Mouse (Mus musculus): ENCODE data around the gene Hs2st1. TPM values are rescaled to one million over a fixed set of nuclear protein-coding genes. Genes with fewer than 3 reads are reported as not detected.

The Hs2st1 gene
- polyA plus RNA-seq, 1 experiment from 2014 or later = 13.7 TPM

GRCm38 (mm10) chr3:144413821-144414220 is 156.2 kb downstream of the Hs2st1 start:
- Histone ChIP-seq H3K36me3 (ENCODE audit: control insufficient read depth, insufficient read depth, low read length) (no peaks in the 10 kb centered on the region), H3K27me3 (replicated peaks; ENCODE audit: control insufficient read depth, insufficient read depth, low read length) (no peaks in the 10 kb centered on the region), H3K9ac (ENCODE audit: low read length) (no peak overlapping the region), H3K9me3 (ENCODE audit: control insufficient read depth, low read length) (no peaks in the 10 kb centered on the region), H3K4me1 (replicated peaks; ENCODE audit: control insufficient read depth, insufficient read depth, low read length) (no peaks in the 10 kb centered on the region; the same call in 1 of the 2 replicates), H3K27ac (ENCODE audit: low read depth) (no peak overlapping the region), H3K4me2 (ENCODE audit: low read length) (no peak overlapping the region), H3K4me3 (ENCODE audit: low read depth, low read length) (no peak overlapping the region)
- WGBS = 76% methylated on average over 7 of the region's 7 CpGs
- ATAC-seq (replicated peaks; ENCODE audit: low FRiP score, low TSS enrichment, low read depth) = no peak
- DNase-seq (ENCODE audit: low spot score) = no peak

- H3K27ac ChIP-seq (ENCODE audit: low read depth) = no peak overlapping the region
- H3K9me3 ChIP-seq (ENCODE audit: control insufficient read depth, low read length) = no peaks in the 10 kb centered on the region
- H3K4me1 ChIP-seq (replicated peaks; ENCODE audit: control insufficient read depth, insufficient read depth, low read length) = no peaks in the 10 kb centered on the region; the same call in 1 of the 2 replicates
- H3K4me2 ChIP-seq (ENCODE audit: low read length) = 0 out of 2 replicates have a peak overlapping the region, but pooled peaks have one; percentile 1
- H3K9ac ChIP-seq (ENCODE audit: low read length) = no peak overlapping the region
- H3K36me3 ChIP-seq (ENCODE audit: control insufficient read depth, insufficient read depth, low read length) = no peaks in the 10 kb centered on the region
- H3K27me3 ChIP-seq (replicated peaks; ENCODE audit: control insufficient read depth, insufficient read depth, low read length) = no peaks in the 10 kb centered on the region
- H3K4me3 ChIP-seq (ENCODE audit: low read depth, low read length) = no peak overlapping the region
- ATAC-seq (replicated peaks; ENCODE audit: low FRiP score, low TSS enrichment, low read depth) = 0 out of 2 replicates have a peak, but pooled peaks have one; percentile 40
- no peak for DNase-seq (ENCODE audit: low spot score)
- 4% methylated on average over 10 of the region's 10 CpGs for WGBS
These were observed 157.3 kb downstream of the Hs2st1 start for GRCm38 (mm10) chr3:144412538-144413272.

GRCm38 (mm10) chr3:144411650-144412278 is 158.2 kb downstream of the Hs2st1 start:
- DNase-seq (ENCODE audit: low spot score) = no peak
- no peak for ATAC-seq (replicated peaks; ENCODE audit: low FRiP score, low TSS enrichment, low read depth)
- 18% methylated on average over 8 of the region's 8 CpGs for WGBS

GRCm38 (mm10) chr3:144411051-144411542 is 158.9 kb downstream of the Hs2st1 start:
- H3K4me3 ChIP-seq (ENCODE audit: low read depth, low read length) = no peak overlapping the region
- no peaks in the 10 kb centered on the region for H3K9me3 ChIP-seq (ENCODE audit: control insufficient read depth, low read length)
- H3K4me2 ChIP-seq (ENCODE audit: low read length) = no peak overlapping the region
- DNase-seq (ENCODE audit: low spot score) (no peak), ATAC-seq (replicated peaks; ENCODE audit: low FRiP score, low TSS enrichment, low read depth) (no peak)
- H3K27me3 ChIP-seq (replicated peaks; ENCODE audit: control insufficient read depth, insufficient read depth, low read length) = no peaks in the 10 kb centered on the region
- no peak overlapping the region for H3K9ac ChIP-seq (ENCODE audit: low read length)
- no peaks in the 10 kb centered on the region for H3K36me3 ChIP-seq (ENCODE audit: control insufficient read depth, insufficient read depth, low read length)
- H3K4me1 ChIP-seq (replicated peaks; ENCODE audit: control insufficient read depth, insufficient read depth, low read length) = no peaks in the 10 kb centered on the region; the same call in 1 of the 2 replicates
- WGBS = 40% methylated on average over 5 of the region's 5 CpGs
- no peak overlapping the region for H3K27ac ChIP-seq (ENCODE audit: low read depth)

More at GRCm38 (mm10) chr3:144411650-144412278, 158.2 kb downstream of the Hs2st1 start:
- Histone ChIP-seq H3K4me3 (ENCODE audit: low read depth, low read length) (no peak overlapping the region), H3K9ac (ENCODE audit: low read length) (no peak overlapping the region), H3K9me3 (ENCODE audit: control insufficient read depth, low read length) (no peaks in the 10 kb centered on the region), H3K4me1 (replicated peaks; ENCODE audit: control insufficient read depth, insufficient read depth, low read length) (no peaks in the 10 kb centered on the region; the same call in 1 of the 2 replicates), H3K27ac (ENCODE audit: low read depth) (no peak overlapping the region), H3K36me3 (ENCODE audit: control insufficient read depth, insufficient read depth, low read length) (no peaks in the 10 kb centered on the region), H3K27me3 (replicated peaks; ENCODE audit: control insufficient read depth, insufficient read depth, low read length) (no peaks in the 10 kb centered on the region), H3K4me2 (ENCODE audit: low read length) (no peak overlapping the region)

- Histone ChIP-seq H3K9ac (ENCODE audit: low read length) (no peak overlapping the region), H3K4me2 (ENCODE audit: low read length) (no peak overlapping the region), H3K36me3 (ENCODE audit: control insufficient read depth, insufficient read depth, low read length) (no peaks in the 10 kb centered on the region), H3K27me3 (replicated peaks; ENCODE audit: control insufficient read depth, insufficient read depth, low read length) (no peaks in the 10 kb centered on the region), H3K9me3 (ENCODE audit: control insufficient read depth, low read length) (no peaks in the 10 kb centered on the region), H3K27ac (ENCODE audit: low read depth) (no peak overlapping the region), H3K4me1 (replicated peaks; ENCODE audit: control insufficient read depth, insufficient read depth, low read length) (no peaks in the 10 kb centered on the region; the same call in 1 of the 2 replicates), H3K4me3 (ENCODE audit: low read depth, low read length) (no peak overlapping the region)
- WGBS = 95% methylated on average over 1 of the region's 1 CpGs
- ATAC-seq (replicated peaks; ENCODE audit: low FRiP score, low TSS enrichment, low read depth) (no peak), DNase-seq (ENCODE audit: low spot score) (no peak)
These were observed 161.0 kb downstream of the Hs2st1 start for GRCm38 (mm10) chr3:144408953-144409352.

GRCm38 (mm10) chr3:144405331-144405730 is 164.7 kb downstream of the Hs2st1 start:
- no peaks in the 10 kb centered on the region for H3K4me1 ChIP-seq (replicated peaks; ENCODE audit: control insufficient read depth, insufficient read depth, low read length)
- H3K9me3 ChIP-seq (ENCODE audit: control insufficient read depth, low read length) = no peaks in the 10 kb centered on the region
- H3K4me2 ChIP-seq (ENCODE audit: low read length) = no peak overlapping the region
- H3K27ac ChIP-seq (ENCODE audit: low read depth) = no peak overlapping the region
- no peak overlapping the region for H3K9ac ChIP-seq (ENCODE audit: low read length)
- WGBS = 70% methylated on average over 11 of the region's 11 CpGs
- H3K36me3 ChIP-seq (ENCODE audit: control insufficient read depth, insufficient read depth, low read length) = no peaks in the 10 kb centered on the region
- no peaks in the 10 kb centered on the region for H3K27me3 ChIP-seq (replicated peaks; ENCODE audit: control insufficient read depth, insufficient read depth, low read length)
- ATAC-seq (replicated peaks; ENCODE audit: low FRiP score, low TSS enrichment, low read depth) = no peak
- no peak for DNase-seq (ENCODE audit: low spot score)
- H3K4me3 ChIP-seq (ENCODE audit: low read depth, low read length) = no peak overlapping the region

- no peak overlapping the region for H3K4me2 ChIP-seq (ENCODE audit: low read length)
- H3K4me3 ChIP-seq (ENCODE audit: low read depth, low read length) = no peak overlapping the region
- ATAC-seq (replicated peaks; ENCODE audit: low FRiP score, low TSS enrichment, low read depth) = no peak
- no peaks in the 10 kb centered on the region for H3K4me1 ChIP-seq (replicated peaks; ENCODE audit: control insufficient read depth, insufficient read depth, low read length)
- WGBS = 68% methylated on average over 5 of the region's 5 CpGs
- no peaks in the 10 kb centered on the region for H3K27me3 ChIP-seq (replicated peaks; ENCODE audit: control insufficient read depth, insufficient read depth, low read length)
- no peaks in the 10 kb centered on the region for H3K36me3 ChIP-seq (ENCODE audit: control insufficient read depth, insufficient read depth, low read length)
- H3K9me3 ChIP-seq (ENCODE audit: control insufficient read depth, low read length) = no peaks in the 10 kb centered on the region
- no peak overlapping the region for H3K9ac ChIP-seq (ENCODE audit: low read length)
- no peak overlapping the region for H3K27ac ChIP-seq (ENCODE audit: low read depth)
- no peak for DNase-seq (ENCODE audit: low spot score)
These were observed 168.7 kb downstream of the Hs2st1 start for GRCm38 (mm10) chr3:144401292-144401691.

- no peak overlapping the region for H3K9ac ChIP-seq (ENCODE audit: low read length)
- H3K27ac ChIP-seq (ENCODE audit: low read depth) = no peak overlapping the region
- H3K4me2 ChIP-seq (ENCODE audit: low read length) = no peak overlapping the region
- DNase-seq (ENCODE audit: low spot score) (no peak), ATAC-seq (replicated peaks; ENCODE audit: low FRiP score, low TSS enrichment, low read depth) (no peak)
- 31% methylated on average over 7 of the region's 7 CpGs for WGBS
- H3K27me3 ChIP-seq (replicated peaks; ENCODE audit: control insufficient read depth, insufficient read depth, low read length) = no peaks in the 10 kb centered on the region
- no peaks in the 10 kb centered on the region for H3K36me3 ChIP-seq (ENCODE audit: control insufficient read depth, insufficient read depth, low read length)
- no peak overlapping the region for H3K4me3 ChIP-seq (ENCODE audit: low read depth, low read length)
- no peaks in the 10 kb centered on the region for H3K4me1 ChIP-seq (replicated peaks; ENCODE audit: control insufficient read depth, insufficient read depth, low read length)
- H3K9me3 ChIP-seq (ENCODE audit: control insufficient read depth, low read length) = no peaks in the 10 kb centered on the region
These were observed 169.1 kb downstream of the Hs2st1 start for GRCm38 (mm10) chr3:144400870-144401269.

Data from intestine, embryonic 14.5 days (tissue).